Mouse (Mus musculus) heart, postnatal 0 days (tissue): ENCODE data around the gene March11. TPM values are rescaled to one million over a fixed set of nuclear protein-coding genes. Genes with fewer than 3 reads are reported as not detected.

ENCODE experiments used
- ATAC-seq: fragments of 200-750 bp; cut with Nextera tagmentation; 2 replicates; pipeline ENCODE4 v1.8.0; 2017; ENCODE audit warnings: low read depth, moderate number of reproducible peaks, moderate library complexity; ENCODE audit not compliant: insufficient read depth
- DNase-seq: peaks from one replicate; pipeline ENCODE4 v3.0.0-alpha.2; 2016; ENCODE audit warnings: low spot score
- H3K27ac ChIP-seq: fragments of 300-500 bp; sonication (generic); 2 replicates; pipeline ENCODE4 v1.5.1; 2014; ENCODE audit warnings: low read depth, mild to moderate bottlenecking
- H3K27me3 ChIP-seq: fragments of 300-500 bp; sonication (generic); 2 replicates; pipeline ENCODE4 v1.6.1; 2014; ENCODE audit warnings: low read length, mixed read lengths; ENCODE audit not compliant: control insufficient read depth, insufficient read depth
- H3K36me3 ChIP-seq: fragments of 300-500 bp; sonication (generic); replicated peaks from 2 replicates; pipeline ENCODE4 v1.6.1; 2014; ENCODE audit warnings: low read length, mixed read lengths; ENCODE audit not compliant: control insufficient read depth, insufficient read depth
- H3K4me1 ChIP-seq: fragments of 300-500 bp; sonication (generic); 2 replicates; pipeline ENCODE4 v1.6.1; 2014; ENCODE audit warnings: antibody characterized with exemption; ENCODE audit not compliant: control insufficient read depth, insufficient read depth
- H3K4me2 ChIP-seq: fragments of 300-500 bp; sonication (generic); 2 replicates; pipeline ENCODE4 v1.6.1; 2014; ENCODE audit warnings: low read depth, mild to moderate bottlenecking, low read length, moderate library complexity
- H3K4me3 ChIP-seq: fragments of 300-500 bp; sonication (generic); 2 replicates; pipeline ENCODE4 v1.5.1; 2014; ENCODE audit warnings: low read depth, low read length
- H3K9ac ChIP-seq: fragments of 300-500 bp; sonication (generic); replicated peaks from 2 replicates; pipeline ENCODE4 v1.6.1; 2014; ENCODE audit warnings: low read depth, low read length, mixed read lengths
- H3K9me3 ChIP-seq: fragments of 300-500 bp; sonication (generic); replicated peaks from 2 replicates; pipeline ENCODE4 v1.6.1; 2016; ENCODE audit warnings: low read length; ENCODE audit not compliant: control insufficient read depth
- CTCF ChIP-seq: IDR thresholded peaks from 2 replicates; pipeline ENCODE4 v1.5.1; 2016; ENCODE audit warnings: antibody characterized with exemption, control low read depth, low read depth
- EP300 ChIP-seq: IDR thresholded peaks from 2 replicates; pipeline ENCODE4 v1.6.1; 2016; ENCODE audit warnings: antibody characterized with exemption, low read depth
- WGBS: fragments of 180-500 bp; shearing (Covaris S2); extraction: QIAGEN DNeasy Blood & Tissue Kit; methylation state at CpG from one replicate; pipeline ENCODE4 v1.1.7; 2014; 5-methylcytosine and 5-hydroxymethylcytosine counted together
- polyA plus RNA-seq: library from polyadenylated mRNA; unstranded; fragments of >200 nt; fragmentation: Nextera tagmentation; extraction: Ambion mirVana; gene quantifications from 2 replicates; pipeline ENCODE4 v1.2.1, GENCODE M21; 2015
- total RNA-seq: library from RNA; depleted of rRNA; stranded (reverse); fragments of >200 nt; gene quantifications from 2 replicates; pipeline ENCODE4 v1.2.3, GENCODE M21; 2014; ENCODE audit warnings: low replicate concordance

Gene March11
- total and polyA plus RNA-seq, 2 experiments from 2014 or later = 0.12 TPM; not detected in 1

DNA sequence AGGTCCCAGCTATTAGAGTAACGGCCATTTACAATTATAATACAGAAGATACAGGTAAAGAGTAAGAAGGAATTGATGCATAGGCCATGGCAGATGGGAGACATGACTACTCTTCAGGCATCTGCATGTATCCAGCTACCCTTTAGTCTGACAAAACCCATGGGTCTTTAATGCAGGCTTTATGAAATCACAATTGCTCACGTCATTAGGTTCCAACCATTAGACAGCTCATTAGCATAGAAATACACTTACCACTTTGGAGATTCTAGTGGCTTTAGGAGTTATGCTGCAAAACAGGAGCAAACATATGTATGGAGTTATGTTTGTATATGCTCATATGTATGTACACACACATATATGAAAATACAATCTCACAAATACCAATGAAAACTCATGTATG, 16.0 kb upstream of the March11 start:
- no peak overlapping the region for H3K27ac ChIP-seq
- DNase-seq (no peak), ATAC-seq (no peak)
- TF ChIP-seq EP300 (no peak), CTCF (no peak)
- 68% methylated on average over 2 of the region's 2 CpGs for WGBS
- H3K36me3 ChIP-seq = no peaks in the 10 kb centered on the region
- no peaks in the 10 kb centered on the region for H3K4me1 ChIP-seq
- H3K4me2 ChIP-seq = no peak overlapping the region
- no peaks in the 10 kb centered on the region for H3K27me3 ChIP-seq
- H3K9ac ChIP-seq = no peak overlapping the region
- no peaks in the 10 kb centered on the region for H3K9me3 ChIP-seq
- H3K4me3 ChIP-seq = no peak overlapping the region

GRCm38 (mm10) chr15:26293215-26293614, 15.6 kb upstream of the March11 start:
- TF ChIP-seq EP300 (no peak), CTCF (no peak)
- no peaks in the 10 kb centered on the region for H3K9me3 ChIP-seq
- no peak overlapping the region for H3K27ac ChIP-seq
- 55% methylated on average over 1 of the region's 1 CpGs for WGBS
- H3K4me1 ChIP-seq = no peaks in the 10 kb centered on the region
- no peak overlapping the region for H3K9ac ChIP-seq
- no peak overlapping the region for H3K4me2 ChIP-seq
- ATAC-seq (no peak), DNase-seq (no peak)
- no peak overlapping the region for H3K4me3 ChIP-seq
- H3K36me3 ChIP-seq = no peaks in the 10 kb centered on the region
- no peaks in the 10 kb centered on the region for H3K27me3 ChIP-seq

GRCm38 (mm10) chr15:26298668-26299067, 10.2 kb upstream of the March11 start:
- no peak for ATAC-seq
- no peak overlapping the region for H3K9ac ChIP-seq
- no peak overlapping the region for H3K4me3 ChIP-seq
- WGBS = 85% methylated on average over 6 of the region's 6 CpGs
- no peak overlapping the region for H3K27ac ChIP-seq
- no peak for DNase-seq
- no peaks in the 10 kb centered on the region for H3K9me3 ChIP-seq
- H3K4me2 ChIP-seq = no peak overlapping the region
- TF ChIP-seq CTCF (no peak), EP300 (no peak)
- H3K4me1 ChIP-seq = no peaks in the 10 kb centered on the region
- no peaks in the 10 kb centered on the region for H3K36me3 ChIP-seq
- H3K27me3 ChIP-seq = no peaks in the 10 kb centered on the region

DNA sequence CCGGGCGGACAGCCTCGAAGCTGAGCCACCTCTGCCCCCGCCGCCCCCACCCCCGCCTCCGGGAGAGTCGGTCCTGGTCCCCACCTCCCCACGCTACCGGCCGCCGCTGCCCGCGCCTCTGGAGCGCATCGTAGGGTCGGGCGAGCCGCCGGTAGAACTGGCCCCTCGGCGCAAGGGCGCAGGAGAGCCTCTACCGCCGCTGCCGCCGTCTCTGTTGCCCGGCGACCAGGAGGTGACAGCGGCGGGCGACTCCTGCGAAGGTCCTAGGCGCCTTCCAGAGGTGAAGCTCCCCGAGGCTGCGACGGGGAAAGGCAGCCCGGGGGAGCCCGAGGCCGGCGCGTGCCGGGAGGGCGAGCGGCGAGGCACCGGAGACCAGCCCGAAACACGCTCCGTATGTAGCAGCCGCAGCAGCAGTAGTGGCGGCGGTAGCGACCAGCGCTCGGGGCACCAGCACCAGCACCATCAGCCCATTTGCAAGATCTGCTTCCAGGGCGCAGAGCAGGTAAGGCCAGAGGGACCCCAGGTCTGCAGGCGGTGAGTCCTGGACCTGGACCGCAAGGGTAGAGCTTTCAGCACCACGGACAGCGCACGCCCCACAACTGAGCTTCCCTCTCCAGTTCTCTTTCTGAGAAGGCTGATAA, 563 bp downstream of the March11 start:
- no peaks in the 10 kb centered on the region for H3K9me3 ChIP-seq
- ATAC-seq = peak; percentile 81
- no peak overlapping the region for H3K27ac ChIP-seq
- peak overlapping the region; percentile 53 for H3K4me3 ChIP-seq
- H3K36me3 ChIP-seq = no peaks in the 10 kb centered on the region
- TF ChIP-seq CTCF (no peak), EP300 (no peak)
- peaks cover 5% of the 10 kb centered on the region; the same call in 1 of the 2 replicates for H3K4me1 ChIP-seq
- WGBS = under 1% methylated on average over 56 of the region's 62 CpGs
- peaks cover 29% of the 10 kb centered on the region for H3K27me3 ChIP-seq
- peak overlapping the region; percentile 85 for H3K4me2 ChIP-seq
- DNase-seq = peak; percentile 57
- no peak overlapping the region for H3K9ac ChIP-seq

DNA sequence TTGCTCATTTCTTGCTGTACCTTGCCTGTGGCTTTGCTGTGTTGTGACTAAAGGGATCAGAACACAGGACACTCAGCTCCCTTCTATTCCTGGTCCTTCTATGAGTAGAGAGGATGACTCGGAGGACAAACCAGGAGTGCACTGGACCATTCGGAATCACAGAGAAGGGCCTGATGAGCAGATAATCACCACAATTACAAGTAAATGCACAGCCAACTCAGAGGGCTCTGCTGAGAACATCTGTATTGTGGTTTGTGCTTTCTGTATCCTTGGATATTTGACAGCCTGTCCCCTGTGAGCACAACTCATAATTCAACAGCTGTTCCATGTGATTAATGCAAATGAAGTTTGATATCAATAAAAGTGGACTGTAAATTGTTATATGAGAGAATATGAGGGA, 11.0 kb downstream of the March11 start:
- H3K27me3 ChIP-seq = no peaks in the 10 kb centered on the region
- H3K9me3 ChIP-seq = no peaks in the 10 kb centered on the region
- H3K36me3 ChIP-seq = no peaks in the 10 kb centered on the region
- ATAC-seq (no peak), DNase-seq (no peak)
- 66% methylated on average over 2 of the region's 2 CpGs for WGBS
- H3K4me2 ChIP-seq = no peak overlapping the region
- no peaks in the 10 kb centered on the region for H3K4me1 ChIP-seq
- TF ChIP-seq EP300 = no peak
- no peak for TF ChIP-seq CTCF
- no peak overlapping the region for H3K9ac ChIP-seq
- no peak overlapping the region for H3K27ac ChIP-seq
- H3K4me3 ChIP-seq = no peak overlapping the region

DNA sequence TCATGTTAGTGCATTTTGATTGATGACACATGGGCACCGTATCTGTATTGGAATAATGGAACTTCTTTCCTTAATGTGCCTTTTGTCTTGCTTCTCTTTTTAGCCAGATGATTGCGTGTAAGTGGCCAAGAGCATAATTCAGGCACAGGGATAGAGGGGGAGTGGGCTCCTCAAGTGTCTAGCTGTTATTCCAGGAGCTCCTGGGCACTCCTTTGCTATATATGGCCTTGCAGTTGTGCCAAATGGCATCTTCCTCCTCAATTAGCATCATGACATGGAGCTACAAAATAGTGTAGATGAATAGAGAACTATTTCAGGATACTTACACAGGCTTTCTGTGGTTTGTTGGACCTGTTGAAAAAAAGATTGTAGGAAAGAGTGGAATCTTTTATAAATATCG, 11.6 kb downstream of the March11 start:
- Histone ChIP-seq H3K9me3 (no peaks in the 10 kb centered on the region), H3K27ac (no peak overlapping the region), H3K9ac (no peak overlapping the region), H3K4me1 (no peaks in the 10 kb centered on the region), H3K27me3 (no peaks in the 10 kb centered on the region), H3K4me3 (no peak overlapping the region), H3K36me3 (no peaks in the 10 kb centered on the region), H3K4me2 (no peak overlapping the region)
- WGBS = 71% methylated on average over 3 of the region's 3 CpGs
- ATAC-seq = no peak
- no peak for DNase-seq
- no peak for TF ChIP-seq EP300
- TF ChIP-seq CTCF = no peak
